ENCODE assay signal across 8 mouse cellular contexts in the genomic region with DNA sequence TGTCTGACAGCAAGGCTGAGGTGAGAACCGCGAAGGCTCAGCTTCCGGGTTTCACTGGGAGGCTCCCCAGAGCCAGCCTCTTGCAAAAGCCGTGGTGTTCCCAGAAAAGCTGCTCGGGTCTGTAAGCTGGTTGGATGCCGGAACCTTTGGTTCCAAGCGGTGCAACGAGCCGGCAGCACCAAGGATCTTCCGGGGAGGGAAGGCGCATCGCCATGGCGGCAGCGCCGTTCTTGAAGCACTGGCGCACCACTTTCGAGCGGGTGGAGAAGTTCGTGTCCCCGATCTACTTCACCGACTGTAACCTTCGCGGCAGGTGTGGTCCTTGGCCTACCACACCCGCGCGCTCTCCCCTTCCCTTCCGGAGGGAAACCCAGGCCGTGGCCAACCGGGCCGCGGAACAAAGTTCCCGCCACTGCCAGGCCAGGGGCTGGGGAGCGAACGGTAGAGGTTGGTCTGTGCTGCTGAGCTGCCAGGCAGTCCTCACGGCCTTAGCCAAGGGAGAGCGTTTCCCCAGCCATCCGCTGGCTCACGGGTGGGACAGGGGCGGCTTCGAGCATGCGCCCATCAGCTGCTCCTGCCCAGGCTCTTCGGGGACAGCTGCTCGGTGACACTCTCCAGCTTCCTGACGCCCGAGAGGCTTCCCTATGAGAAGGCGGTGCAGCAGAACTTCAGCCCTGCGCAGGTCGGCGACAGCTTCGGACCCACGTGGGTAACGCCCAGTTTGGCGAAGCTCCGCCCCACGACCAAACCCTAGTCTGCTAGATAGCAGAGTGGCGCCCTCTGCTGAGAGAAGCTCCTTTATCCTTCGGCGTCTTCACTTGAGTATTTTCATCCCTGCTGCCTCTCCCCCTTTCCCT. TPM values are rescaled to one million over a fixed set of nuclear protein-coding genes. Genes with fewer than 3 reads are reported as not detected.
DNase-seq lines count a peak whose midpoint lies in the region; ATAC-seq and TF ChIP-seq lines count a peak whose summit lies in the region.

A gene (plus strand): TSS at position 114 of the 857 bp plus-strand sequence.

- H3K27me3 ChIP-seq in forebrain, embryonic 10.5 days (ENCODE audit: poor library complexity, severe bottlenecking): no peaks in the 10 kb centered on the region
- H3K27me3 ChIP-seq in heart, embryonic 15.5 days: no peaks in the 10 kb centered on the region
- no peaks in the 10 kb centered on the region for H3K27me3 ChIP-seq in liver, embryonic 14.5 days (ENCODE audit: control insufficient read depth, insufficient read depth, low read length)
- no peaks in the 10 kb centered on the region for H3K27me3 ChIP-seq in neural tube, embryonic 11.5 days (ENCODE audit: control insufficient read depth, insufficient read depth, low read length)
- no peaks in the 10 kb centered on the region for H3K27me3 ChIP-seq in stomach, postnatal 0 days (ENCODE audit: control insufficient read depth, insufficient read depth, low read length)

- H3K9ac ChIP-seq in heart, embryonic 15.5 days: peak within 1 kb of the TSS; percentile 79
- H3K9ac ChIP-seq in liver, embryonic 14.5 days (replicated peaks): peak within 1 kb of the TSS; percentile 75
- peak within 1 kb of the TSS; percentile 59 for H3K9ac ChIP-seq in neural tube, embryonic 11.5 days (ENCODE audit: low read length)
- peak within 1 kb of the TSS; percentile 87 for H3K9ac ChIP-seq in stomach, postnatal 0 days (ENCODE audit: low read length)

- peak within 1 kb of the TSS; percentile 76 for H3K4me3 ChIP-seq in forebrain, embryonic 10.5 days
- H3K4me3 ChIP-seq in heart, embryonic 15.5 days: peak within 1 kb of the TSS; percentile 74
- H3K4me3 ChIP-seq in liver, embryonic 14.5 days (ENCODE audit: insufficient read depth in 1 of 2, low read depth in 2 of 2, low read length in 2 of 2): peak within 1 kb of the TSS; percentile 64 to 79
- peak within 1 kb of the TSS; percentile 51 for H3K4me3 ChIP-seq in neural tube, embryonic 11.5 days (ENCODE audit: low read depth, low read length)
- peak within 1 kb of the TSS; percentile 76 for H3K4me3 ChIP-seq in stomach, postnatal 0 days (ENCODE audit: low read depth, low read length)

- H3K4me1 ChIP-seq in forebrain, embryonic 10.5 days: peaks cover 24% of the 10 kb centered on the region
- peaks cover 16% of the 10 kb centered on the region for H3K4me1 ChIP-seq in heart, embryonic 15.5 days (replicated peaks)
- peaks cover 0 to 8% of the 10 kb centered on the region in 2 experiments; a peak in 3 of 4 replicates for H3K4me1 ChIP-seq in liver, embryonic 14.5 days (replicated peaks; ENCODE audit: control insufficient read depth in 2 of 2, insufficient read depth in 2 of 2, low read length in 1 of 2)
- H3K4me1 ChIP-seq in neural tube, embryonic 11.5 days (ENCODE audit: control insufficient read depth, insufficient read depth, low read length): peaks cover 5% of the 10 kb centered on the region; the same call in 1 of the 2 replicates
- no peaks in the 10 kb centered on the region for H3K4me1 ChIP-seq in stomach, postnatal 0 days (replicated peaks; ENCODE audit: control insufficient read depth, insufficient read depth)

- no peak; the same call in 1 of the 2 replicates for TF ChIP-seq EP300 in liver, embryonic 14.5 days (IDR thresholded peaks at IDR 0.05; ENCODE audit: low read depth)
- peak; percentile 25 for TF ChIP-seq EP300 in stomach, postnatal 0 days (optimal IDR thresholded peaks at IDR 0.05)

- under 1% methylated on average over 58 of the region's 58 CpGs for WGBS in forebrain, embryonic 10.5 days
- under 1% methylated on average over 58 of the region's 58 CpGs for WGBS in heart, embryonic 15.5 days
- WGBS in liver, embryonic 14.5 days (ENCODE audit: insufficient replicate concordance): under 1% methylated on average over 58 of the region's 58 CpGs
- WGBS in neural tube, embryonic 11.5 days: under 1% methylated on average over 56 of the region's 58 CpGs
- WGBS in stomach, postnatal 0 days: under 1% methylated on average over 50 of the region's 58 CpGs

- TF ChIP-seq CTCF in liver, embryonic 14.5 days (IDR thresholded peaks at IDR 0.05; ENCODE audit: low read depth): peak; percentile 94
- peak; percentile 90 for TF ChIP-seq CTCF in stomach, postnatal 0 days (IDR thresholded peaks at IDR 0.05; ENCODE audit: low read depth)

- ATAC-seq in heart, embryonic 15.5 days (replicated peaks; ENCODE audit: insufficient number of reproducible peaks, insufficient read depth, low FRiP score, low read depth): peak; percentile 92
- ATAC-seq in liver, embryonic 14.5 days (ENCODE audit: insufficient read depth): peak; percentile 90
- peak; percentile 84 for ATAC-seq in neural tube, embryonic 11.5 days (ENCODE audit: insufficient read depth, low FRiP score, low TSS enrichment)
- peak; percentile 91 for ATAC-seq in stomach, postnatal 0 days (ENCODE audit: low FRiP score, low TSS enrichment)

- peaks cover 54% of the 10 kb centered on the region for H3K36me3 ChIP-seq in forebrain, embryonic 10.5 days (replicated peaks)
- peaks cover 31% of the 10 kb centered on the region for H3K36me3 ChIP-seq in heart, embryonic 15.5 days
- H3K36me3 ChIP-seq in liver, embryonic 14.5 days (replicated peaks; ENCODE audit: control insufficient read depth, insufficient read depth, low read depth): peaks cover 27% of the 10 kb centered on the region
- peaks cover 6% of the 10 kb centered on the region for H3K36me3 ChIP-seq in neural tube, embryonic 11.5 days (ENCODE audit: control insufficient read depth, insufficient read depth, low read length)
- H3K36me3 ChIP-seq in stomach, postnatal 0 days (ENCODE audit: control insufficient read depth, insufficient read depth, low read length): peaks cover 11% of the 10 kb centered on the region

- no peaks in the 10 kb centered on the region for H3K9me3 ChIP-seq in forebrain, embryonic 10.5 days
- H3K9me3 ChIP-seq in heart, embryonic 15.5 days (replicated peaks): no peaks in the 10 kb centered on the region
- no peaks in the 10 kb centered on the region for H3K9me3 ChIP-seq in liver, embryonic 14.5 days (ENCODE audit: control insufficient read depth, low read length)
- H3K9me3 ChIP-seq in neural tube, embryonic 11.5 days (ENCODE audit: control insufficient read depth, low read length): no peaks in the 10 kb centered on the region
- no peaks in the 10 kb centered on the region for H3K9me3 ChIP-seq in stomach, postnatal 0 days (ENCODE audit: control insufficient read depth, low read length)

- peak within 1 kb of the TSS; percentile 93 for H3K27ac ChIP-seq in forebrain, embryonic 10.5 days
- peak within 1 kb of the TSS; percentile 98 for H3K27ac ChIP-seq in heart, embryonic 15.5 days
- H3K27ac ChIP-seq in liver, embryonic 14.5 days: peak within 1 kb of the TSS; percentile 83
- peak within 1 kb of the TSS; percentile 77 for H3K27ac ChIP-seq in neural tube, embryonic 11.5 days (ENCODE audit: low read depth, low read length)
- peak within 1 kb of the TSS; percentile 98 for H3K27ac ChIP-seq in stomach, postnatal 0 days (replicated peaks)

- peak; percentile 87 to 92 for DNase-seq in CD8-positive naive resting alpha-beta T cell, adult 2 months (ENCODE audit: low read depth in 2 of 2, low spot score in 2 of 2)
- DNase-seq in c-Kit-positive CD71-negative TER-119-negative erythroid progenitor cells, embryonic 14.5 days (ENCODE audit: low read depth): peak; percentile 96
- peak; percentile 89 for DNase-seq in forebrain, embryonic 10.5 days (ENCODE audit: extremely low spot score, low spot score)
- DNase-seq in kidney, postnatal 25 days: peak; percentile 97 to 99
- DNase-seq in liver, embryonic 14.5 days (ENCODE audit: low read depth in 3 of 3, low spot score in 3 of 3): peak; percentile 88 to 89 (median 88)
- peak; percentile 93 for DNase-seq in neural tube, embryonic 11.5 days (ENCODE audit: low spot score)
- DNase-seq in stomach, postnatal 0 days (ENCODE audit: low spot score): peak; percentile 94

- peak within 1 kb of the TSS; percentile 85 for H3K4me2 ChIP-seq in heart, embryonic 15.5 days
- peak within 1 kb of the TSS; percentile 92 for H3K4me2 ChIP-seq in liver, embryonic 14.5 days (ENCODE audit: low read depth)
- peak within 1 kb of the TSS; percentile 78 for H3K4me2 ChIP-seq in neural tube, embryonic 11.5 days (ENCODE audit: low read depth)
- peak within 1 kb of the TSS; percentile 93 for H3K4me2 ChIP-seq in stomach, postnatal 0 days (replicated peaks; ENCODE audit: low read depth)

RNA-seq across cellular contexts. Expression of the gene that starts here (rescaled TPM):
- polyA plus RNA-seq in forebrain, embryonic 10.5 days (2016; fragmentation: Nextera tagmentation; extraction: Ambion mirVana): 63.3 and 68.8 TPM in 2 replicates
- polyA plus RNA-seq in heart, embryonic 15.5 days (2015; fragmentation: Nextera tagmentation; extraction: Ambion mirVana): 45.6 and 65.5 TPM in 2 replicates
- 27.1 and 35.4 TPM in 2 replicates for polyA plus RNA-seq in liver, embryonic 14.5 days (2012; rRNA removed)
- polyA plus RNA-seq in liver, embryonic 14.5 days (2014; fragmentation: Nextera tagmentation; extraction: Ambion mirVana): 7.4 and 11.5 TPM in 2 replicates
- polyA plus RNA-seq in neural tube, embryonic 11.5 days (2014; fragmentation: Nextera tagmentation; extraction: Ambion mirVana): 23.9 and 29.4 TPM in 2 replicates
- 35.2 and 39.5 TPM in 2 replicates for polyA plus RNA-seq in stomach, postnatal 0 days (2015; fragmentation: Nextera tagmentation; extraction: Ambion mirVana)

Comparison
In these comparisons a context has a peak if more than half of its experiments do, and no peak if none do; other contexts are left out.
1. Peak in every context shown above with its lines: DNase-seq, ATAC-seq, H3K4me3 ChIP-seq and H3K27ac ChIP-seq.